Mouse (Mus musculus): ENCODE measurements around the gene Gys1.
"Not testable (repeated sequence)": the region's sequence is repeated elsewhere in the genome, so short reads cannot be mapped to it uniquely, and the experiment has no call there.

Gys1 gene

DNA sequence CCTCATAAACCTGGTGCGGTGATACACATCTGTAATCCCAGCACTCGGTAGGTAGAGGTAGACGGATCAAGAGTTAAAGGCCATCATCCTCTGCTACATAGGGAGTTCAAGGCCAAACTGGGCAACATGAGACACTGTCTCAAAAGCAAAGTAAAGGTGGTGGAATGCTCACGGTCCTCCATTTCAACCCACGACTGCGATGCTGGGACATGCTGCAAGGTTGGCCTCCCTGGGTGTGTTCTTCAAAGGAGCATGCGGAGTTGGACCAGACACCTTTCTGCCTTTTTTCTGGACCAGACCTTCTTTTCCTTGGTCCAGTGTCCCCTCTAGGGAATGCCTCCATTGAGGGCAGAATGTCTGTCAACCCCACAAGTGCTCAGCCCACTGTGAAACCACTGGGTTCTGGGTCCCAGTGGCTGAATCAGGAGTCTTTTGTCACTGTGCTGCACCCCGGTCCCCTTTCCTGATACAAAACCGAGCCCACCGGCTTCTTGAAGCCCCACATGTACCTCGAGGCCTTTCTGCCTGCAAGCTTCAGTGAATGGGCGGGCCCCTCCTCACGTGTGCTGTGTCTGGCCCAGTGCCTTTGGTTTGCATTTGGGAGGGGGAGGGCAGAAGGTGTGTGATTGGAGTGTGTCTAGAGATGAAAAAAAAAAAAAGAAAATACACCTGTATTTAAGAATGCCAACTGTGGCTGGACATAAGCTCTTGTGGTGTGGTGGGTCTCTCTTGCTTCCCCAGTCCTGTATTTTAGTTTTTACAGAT lies 21.5 kb downstream of the Gys1 start:
- no peak for DNase-seq (ENCODE audit: extremely low spot score, low read depth, low spot score)

DNA sequence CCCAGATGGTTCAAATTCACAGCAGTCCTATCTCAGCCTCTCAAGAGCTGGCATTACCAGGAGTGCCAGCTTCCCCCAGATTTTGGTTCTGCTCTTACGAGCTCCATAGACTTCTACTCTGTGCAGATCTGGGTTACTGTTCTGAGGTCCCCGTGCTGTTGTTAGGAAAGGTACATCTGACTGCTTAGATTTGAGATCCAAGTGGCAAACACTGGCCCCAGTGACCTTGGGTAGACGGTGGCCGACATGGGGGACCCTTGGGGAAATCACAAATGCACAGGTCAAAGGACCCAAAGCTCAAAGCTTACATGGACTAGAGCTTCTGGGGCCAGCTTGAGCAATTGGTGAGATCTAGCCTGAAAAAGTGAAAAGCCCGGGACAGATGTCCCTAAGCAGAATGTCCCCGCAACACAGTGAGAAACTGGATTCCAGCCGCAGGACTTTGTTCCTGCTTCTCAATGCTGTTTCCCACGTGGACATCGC lies 22.1 kb downstream of the Gys1 start:
- no peak for DNase-seq (ENCODE audit: extremely low spot score, low read depth, low spot score)

DNA sequence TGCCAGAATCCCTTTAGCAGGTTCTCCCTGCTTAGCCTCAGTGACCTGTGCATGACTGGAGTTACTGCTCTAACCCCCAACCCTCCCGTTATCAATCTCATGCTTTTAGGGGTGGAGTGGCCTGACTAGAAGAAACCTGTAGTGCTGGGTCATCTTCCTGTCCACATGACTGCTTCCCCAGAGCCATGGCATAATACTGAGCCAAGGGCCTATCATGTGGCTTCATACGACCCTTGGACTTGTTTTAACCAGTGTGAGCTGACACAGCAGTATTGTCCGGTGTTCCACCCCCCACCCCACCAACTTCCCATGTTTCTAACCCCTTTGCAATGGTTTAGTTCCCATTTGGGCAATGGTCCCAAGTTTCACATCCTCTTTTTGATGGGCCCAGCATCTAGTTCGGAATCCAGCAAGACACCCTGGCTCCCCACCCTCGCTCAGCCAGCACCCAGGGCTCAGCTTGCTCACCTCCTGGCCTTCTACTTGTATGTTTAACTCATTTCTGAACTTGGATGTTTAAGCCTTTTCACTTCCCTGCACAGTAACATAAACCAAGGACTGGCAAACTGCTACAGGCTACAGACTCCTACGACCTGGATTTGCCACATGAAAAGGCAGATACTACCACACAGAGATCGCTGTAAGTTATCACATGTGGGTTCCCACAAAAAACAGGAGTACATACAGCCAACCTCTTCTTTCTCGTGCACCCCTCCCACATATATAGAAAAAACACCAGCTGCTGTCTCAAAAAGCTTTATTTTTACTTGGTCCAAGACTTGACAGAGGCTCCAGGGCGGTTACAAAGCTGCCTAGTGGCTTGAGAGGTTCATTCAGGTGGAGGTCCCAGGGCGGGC lies 22.8 kb downstream of the Gys1 start:
- DNase-seq (ENCODE audit: extremely low spot score, low read depth, low spot score): no peak

DNA sequence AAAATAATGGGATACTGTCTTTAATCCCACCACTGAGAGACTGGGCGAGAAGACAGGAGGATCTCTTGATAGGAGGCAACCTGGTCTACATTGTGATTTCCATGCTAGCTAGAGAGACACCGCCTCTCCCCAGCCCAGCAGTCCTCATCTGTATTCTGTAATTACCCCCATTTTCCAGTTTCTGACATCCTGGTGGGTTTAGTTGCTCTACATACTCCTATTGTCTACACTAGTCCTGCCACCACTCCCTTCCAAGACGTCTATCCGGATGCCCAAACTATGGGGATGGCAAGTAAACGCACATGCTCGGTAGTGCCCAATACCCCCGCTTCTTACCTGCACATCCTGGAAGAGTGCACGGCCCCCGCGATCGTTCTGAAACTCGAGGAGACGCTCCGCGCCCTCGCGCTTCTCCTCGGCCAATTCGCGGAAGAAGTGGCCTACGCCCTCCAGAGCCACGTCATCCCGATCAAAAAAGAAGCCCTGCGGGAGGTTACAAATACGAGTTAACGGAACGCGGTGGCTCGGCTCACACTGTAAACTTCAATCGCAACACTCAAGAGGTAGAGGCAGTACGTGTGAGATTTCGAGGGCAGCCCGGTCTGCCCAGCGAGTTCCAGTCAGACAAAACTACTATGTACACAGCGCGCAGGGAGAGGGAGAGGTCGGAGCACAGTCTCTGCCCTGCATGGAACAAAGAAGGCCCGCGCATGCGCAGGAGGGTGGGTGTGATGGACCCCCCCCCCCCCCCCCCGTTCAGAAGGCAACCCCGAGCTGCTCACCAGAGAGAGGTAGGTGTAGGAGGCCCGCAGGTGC lies 24.3 kb downstream of the Gys1 start:
- no peak for DNase-seq (ENCODE audit: extremely low spot score, low read depth, low spot score)

DNA sequence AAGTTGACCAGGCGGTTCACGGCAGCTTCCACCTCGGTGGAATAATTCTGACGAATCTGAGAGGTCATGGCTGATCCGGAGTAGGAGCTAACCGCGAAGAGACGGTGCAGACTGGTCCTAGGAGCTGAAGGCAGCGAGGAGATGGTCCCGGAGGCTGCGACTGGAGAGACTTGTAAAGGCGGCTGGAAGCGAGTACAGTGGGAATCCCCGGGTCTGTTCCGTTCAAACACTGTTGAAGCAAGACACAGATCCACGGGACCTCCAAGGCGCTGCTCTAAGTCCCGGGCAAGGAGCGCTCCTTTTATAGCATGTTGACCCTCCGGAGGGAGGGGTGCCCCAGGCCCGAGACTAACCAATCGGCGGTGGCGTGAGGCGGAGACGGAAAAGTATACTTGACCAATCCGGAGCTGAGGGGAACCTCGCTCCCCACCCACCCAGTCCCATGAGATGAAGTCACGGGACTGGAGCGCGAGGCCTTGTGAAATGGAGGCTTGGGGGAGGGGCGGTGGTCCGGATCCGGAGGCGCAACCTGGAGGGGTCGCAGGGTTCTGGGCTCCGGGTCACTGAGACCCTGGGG lies 25.0 kb downstream of the Gys1 start, which contains the start of gene Ftl1:
Gene Ftl1 (minus strand): TSS at position 321 of the 577 bp plus-strand sequence.
- DNase-seq (ENCODE audit: extremely low spot score, low read depth, low spot score): peak; percentile 93

DNA sequence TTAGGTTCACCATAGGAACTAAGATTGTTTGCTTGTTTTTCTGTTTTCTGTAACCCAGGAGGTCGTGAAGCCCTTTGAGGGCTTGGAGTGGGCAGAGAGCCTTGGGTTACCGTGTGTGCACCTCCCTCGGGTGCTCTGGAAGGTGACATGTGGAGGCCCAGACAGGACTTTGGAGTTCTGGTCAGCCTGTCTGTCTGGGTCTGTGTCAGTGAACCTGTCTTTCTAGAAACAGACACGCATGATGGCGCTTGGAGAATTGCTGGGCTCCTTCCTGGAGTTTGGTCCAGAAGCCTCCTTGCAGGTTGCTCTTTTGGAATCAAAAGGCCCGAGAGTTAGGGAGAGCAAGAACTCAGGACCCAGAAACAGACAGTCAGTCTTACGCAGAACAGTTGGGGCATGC lies 25.7 kb downstream of the Gys1 start:
- no peak for DNase-seq (ENCODE audit: extremely low spot score, low read depth, low spot score)

DNA sequence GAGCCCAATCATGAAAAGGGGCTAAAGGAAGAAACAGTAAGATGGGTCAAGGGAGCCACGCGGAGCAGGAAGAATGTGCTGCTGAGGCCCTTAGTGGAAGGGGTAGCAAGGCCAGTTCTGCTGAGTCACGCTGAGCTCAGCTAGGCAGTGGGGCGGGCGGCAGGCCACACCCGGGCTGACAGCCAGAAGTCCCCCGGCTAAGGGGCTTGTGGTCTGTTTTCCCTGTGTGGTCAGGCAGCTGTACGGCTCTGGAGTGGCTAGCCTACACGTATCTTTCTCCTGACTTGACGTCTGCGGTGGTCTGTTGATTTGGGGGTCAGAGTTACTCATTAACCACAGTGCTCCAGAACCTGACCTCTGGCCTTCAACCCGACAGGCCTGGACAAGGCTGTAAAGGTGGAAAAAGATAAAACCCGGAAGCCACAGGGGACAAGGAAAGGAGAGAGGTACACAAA lies 26.2 kb downstream of the Gys1 start:
- no peak for DNase-seq (ENCODE audit: extremely low spot score, low read depth, low spot score)

DNA sequence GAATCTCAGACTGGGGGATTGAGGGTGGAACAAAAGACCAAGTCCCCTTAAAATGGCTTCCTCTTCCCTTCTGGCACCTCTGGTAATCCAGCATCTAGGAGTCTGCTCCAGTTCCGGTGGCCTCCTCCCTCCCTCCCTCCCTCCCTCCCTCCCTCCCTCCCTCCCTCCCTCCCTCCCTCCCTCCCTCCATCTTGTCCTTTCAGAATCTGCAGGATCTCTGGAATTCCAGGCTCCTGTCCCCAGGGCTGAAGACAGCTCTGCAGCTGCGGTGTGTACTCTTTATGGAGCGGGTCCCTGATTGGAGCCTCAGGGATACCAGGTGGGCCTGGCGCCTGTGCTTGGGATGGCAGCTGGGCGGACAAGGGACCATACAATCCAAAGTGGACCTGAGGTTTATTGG lies 26.7 kb downstream of the Gys1 start:
- DNase-seq (ENCODE audit: extremely low spot score, low read depth, low spot score): no peak

DNA sequence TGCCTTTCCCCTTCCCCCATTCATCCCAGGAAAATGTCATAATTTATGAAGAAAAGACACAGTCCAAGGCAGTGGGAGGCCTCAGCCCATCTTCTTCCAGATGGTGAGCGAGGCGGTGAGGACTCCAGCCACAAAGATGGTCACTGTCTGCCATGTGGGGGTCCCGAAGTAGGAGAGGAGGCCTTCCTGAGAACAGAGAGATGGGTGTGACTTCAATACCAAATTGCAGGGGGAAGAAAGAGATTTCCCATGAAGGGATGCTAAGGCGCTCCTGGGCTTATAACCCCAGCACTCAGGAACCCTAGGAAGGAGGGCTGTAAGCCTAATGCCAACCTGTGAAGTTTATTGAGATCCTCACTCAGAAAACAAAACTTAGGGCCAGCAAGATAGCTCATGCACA lies 27.1 kb downstream of the Gys1 start:
- no peak for DNase-seq (ENCODE audit: extremely low spot score, low read depth, low spot score)

DNA sequence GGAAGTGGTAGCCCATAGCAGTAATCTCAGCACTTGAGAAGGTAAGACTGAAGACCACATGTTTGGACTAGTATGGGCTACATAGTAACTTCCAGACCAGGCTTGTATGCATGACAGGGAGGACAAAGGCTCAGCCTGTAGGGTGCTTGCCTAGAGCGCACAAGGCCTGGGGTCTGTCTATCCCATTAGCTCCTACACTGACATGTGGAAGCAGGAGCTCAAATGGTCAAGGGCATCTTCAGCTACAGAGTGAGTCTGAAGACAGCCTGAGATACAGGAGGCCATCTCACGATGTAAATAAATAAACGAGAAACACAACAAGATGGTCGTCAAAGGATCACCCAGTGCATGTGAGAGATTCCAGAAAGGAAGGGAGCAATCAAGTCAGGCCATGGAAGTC lies 27.7 kb downstream of the Gys1 start:
- DNase-seq (ENCODE audit: extremely low spot score, low read depth, low spot score): no peak

DNA sequence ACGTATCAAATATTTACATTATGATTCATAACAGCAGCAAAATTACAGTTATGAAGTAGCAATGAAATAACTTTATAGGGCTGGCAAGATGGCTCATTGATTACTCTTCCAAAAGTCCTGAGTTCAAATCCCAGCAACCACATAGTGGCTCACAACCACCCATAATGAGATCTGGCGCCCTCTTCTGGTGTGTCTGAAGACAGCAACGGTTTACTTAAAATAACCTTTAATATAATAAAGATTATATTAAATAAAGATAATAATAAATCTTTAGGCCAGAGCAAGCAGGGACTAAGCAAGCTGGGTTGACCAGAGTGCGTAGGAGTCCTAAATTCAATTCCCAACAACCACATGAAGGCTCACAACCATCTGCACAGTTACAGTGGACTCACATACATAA lies 28.2 kb downstream of the Gys1 start:
- DNase-seq (ENCODE audit: extremely low spot score, low read depth, low spot score): not testable (repeated sequence)

DNA sequence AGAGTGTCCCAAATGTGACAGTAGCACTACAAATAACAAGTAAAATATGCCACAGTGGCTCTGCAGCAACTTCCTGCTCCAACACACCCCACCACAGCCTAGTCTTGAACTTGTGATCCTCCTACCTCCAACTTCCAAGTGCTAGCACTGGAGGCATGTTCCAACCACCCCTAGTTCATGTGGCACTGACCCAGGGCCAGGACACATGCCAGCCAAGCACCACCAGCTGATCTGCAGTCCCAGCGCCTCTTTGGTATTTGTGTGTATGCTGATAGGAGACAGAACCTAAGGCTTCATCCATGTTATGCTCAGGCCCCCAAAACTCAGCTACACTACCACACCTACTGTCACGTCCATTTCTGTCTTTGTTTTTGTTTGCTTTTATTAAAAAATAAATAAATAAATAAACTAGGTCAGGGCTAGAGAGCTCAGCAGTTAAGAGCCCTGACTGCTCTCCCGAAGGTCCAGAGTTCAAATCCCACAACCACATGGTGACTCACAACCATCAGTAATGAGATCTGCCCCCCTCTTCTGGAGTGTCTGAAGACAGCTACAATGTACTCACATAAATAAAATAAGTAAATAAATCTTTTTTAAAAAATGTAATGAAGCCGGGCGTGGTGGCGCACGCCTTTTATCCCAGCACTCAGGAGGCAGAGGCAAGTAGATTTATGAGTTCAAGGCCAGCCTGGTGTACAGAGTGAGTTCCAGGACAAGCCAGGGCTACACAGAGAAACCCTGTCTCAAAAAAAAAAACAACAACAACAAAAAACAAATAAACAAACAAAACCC lies 29.5 kb downstream of the Gys1 start:
- DNase-seq (ENCODE audit: extremely low spot score, low read depth, low spot score): no peak

DNA sequence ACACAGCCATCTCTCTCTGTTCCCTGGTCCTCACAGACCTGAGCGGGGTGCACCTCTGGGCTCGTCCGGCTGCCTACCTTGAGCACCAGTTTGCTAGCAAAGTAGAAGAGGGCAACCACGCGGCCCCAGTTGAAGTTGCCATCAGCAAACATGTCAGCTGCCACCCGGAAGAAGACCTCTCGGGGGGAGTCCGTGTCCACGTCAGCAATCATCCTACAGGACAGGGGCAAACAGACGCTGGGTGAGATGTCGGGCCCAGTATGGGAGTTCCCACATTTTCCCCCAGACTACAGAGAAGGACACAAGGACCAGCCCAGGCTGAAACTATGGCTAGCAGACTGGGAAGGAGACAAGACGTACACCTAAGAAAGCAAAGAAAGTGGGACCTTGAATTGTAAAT lies 30.5 kb downstream of the Gys1 start:
- no peak for DNase-seq (ENCODE audit: extremely low spot score, low read depth, low spot score)

DNA sequence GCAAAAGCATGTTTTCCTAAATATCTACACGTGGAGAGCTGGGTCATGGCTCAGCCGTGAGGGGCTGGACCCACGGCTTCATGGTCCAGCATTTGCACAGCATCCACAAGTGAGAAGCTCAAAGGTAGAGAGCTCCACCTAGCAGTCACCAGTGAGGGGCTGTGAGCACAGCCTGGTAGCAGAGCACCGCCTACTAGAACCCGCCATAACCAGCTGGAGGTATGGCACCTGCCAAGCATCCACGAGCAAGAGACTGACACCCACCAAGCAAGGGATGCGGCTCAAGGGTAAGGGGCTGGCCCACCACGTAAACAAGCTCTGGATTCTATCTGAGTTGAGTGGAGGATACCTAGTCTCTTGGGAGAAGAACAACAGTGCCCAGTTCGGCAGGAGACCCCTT lies 30.9 kb downstream of the Gys1 start:
- DNase-seq (ENCODE audit: extremely low spot score, low read depth, low spot score): no peak

DNA sequence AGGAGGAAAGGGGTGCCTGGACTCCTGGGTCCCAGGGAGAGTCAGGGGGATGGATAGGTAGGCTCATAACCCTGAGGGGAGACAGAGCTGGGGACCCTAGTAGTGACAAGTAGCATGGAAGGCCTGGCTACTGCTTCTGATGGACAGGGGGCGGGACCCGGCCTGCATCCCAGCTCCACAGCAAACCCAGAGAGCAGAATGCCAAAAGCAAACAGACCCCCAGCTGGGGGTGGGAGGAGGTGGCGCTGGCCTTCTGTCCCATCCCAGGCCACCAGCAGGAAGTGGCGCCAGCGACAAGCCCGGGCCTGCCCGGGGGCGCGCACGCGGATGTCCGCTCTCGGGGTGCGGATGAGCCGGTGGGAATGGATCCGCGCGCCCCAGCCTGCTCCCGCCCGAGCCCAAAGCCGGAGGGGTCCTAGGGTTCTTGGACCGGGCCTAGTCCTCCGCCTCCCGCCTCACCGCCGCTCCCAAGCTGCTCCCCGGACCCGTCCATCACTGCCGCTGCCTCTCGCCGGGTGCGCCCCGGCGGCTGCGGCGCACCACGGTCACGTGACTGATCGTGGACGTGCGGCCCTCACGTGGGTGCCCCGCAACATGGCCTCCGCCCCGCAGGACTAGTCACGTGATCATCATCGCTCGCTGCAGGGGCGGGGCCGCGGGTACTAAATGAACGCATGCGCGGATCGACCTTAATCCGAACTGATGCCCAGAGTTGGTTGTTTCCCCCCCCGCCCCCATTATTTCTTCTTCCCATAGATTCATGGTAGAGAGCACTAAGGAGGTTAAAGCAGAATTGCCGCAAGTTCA lies 31.8 kb downstream of the Gys1 start, which contains the start of gene Bax:
Gene Bax (minus strand): TSS at position 616 of the 807 bp plus-strand sequence.
- peak; percentile 79 for DNase-seq (ENCODE audit: extremely low spot score, low read depth, low spot score)

DNA sequence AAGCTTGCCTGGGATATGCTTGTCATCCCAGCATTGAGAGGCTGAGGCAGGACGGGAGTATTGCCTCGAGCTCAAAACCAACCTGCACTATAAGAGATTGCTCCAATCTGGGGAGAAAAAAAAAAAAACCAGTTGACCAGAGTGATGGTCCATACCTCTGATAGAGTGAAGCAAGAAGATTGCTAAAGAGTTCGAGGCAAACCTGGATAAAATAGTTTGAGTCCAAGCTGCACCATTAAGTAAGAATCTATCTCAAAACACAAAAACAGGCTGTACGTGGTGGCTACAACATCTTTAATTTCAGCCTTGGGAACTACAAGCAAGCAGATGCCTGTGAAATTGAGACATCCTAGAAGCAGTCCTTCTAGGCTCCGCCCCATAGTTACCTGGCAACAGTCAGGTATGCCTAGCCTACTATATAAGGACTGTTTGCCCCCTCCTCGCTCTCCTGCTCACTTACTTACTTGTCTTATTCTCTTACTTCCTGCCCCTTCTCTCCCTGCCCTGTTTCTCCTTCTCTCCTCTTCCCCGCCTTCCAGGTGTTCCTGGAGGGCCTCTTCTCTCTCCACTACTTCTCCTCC lies 32.5 kb downstream of the Gys1 start:
- DNase-seq (ENCODE audit: extremely low spot score, low read depth, low spot score): no peak

DNA sequence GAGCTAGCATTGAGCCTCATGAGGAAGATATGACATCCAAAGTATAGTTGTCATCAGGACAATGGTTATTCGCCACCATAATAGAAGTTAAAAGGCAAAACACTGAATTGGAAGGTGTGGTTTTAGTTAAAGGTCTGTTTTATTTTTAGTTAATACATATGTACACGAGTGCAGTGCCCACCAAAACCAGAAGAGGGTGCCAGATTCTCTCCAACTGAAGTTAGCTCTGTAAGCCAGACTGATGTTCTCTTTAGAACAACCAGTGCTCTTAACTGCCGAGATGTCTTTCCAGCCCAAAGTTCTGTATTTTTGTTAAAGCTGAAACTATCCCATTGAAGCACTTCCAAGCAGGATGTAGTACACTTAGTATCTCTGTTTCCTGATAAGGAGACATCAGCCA lies 36.2 kb downstream of the Gys1 start:
- DNase-seq (ENCODE audit: extremely low spot score, low read depth, low spot score): no peak

DNA sequence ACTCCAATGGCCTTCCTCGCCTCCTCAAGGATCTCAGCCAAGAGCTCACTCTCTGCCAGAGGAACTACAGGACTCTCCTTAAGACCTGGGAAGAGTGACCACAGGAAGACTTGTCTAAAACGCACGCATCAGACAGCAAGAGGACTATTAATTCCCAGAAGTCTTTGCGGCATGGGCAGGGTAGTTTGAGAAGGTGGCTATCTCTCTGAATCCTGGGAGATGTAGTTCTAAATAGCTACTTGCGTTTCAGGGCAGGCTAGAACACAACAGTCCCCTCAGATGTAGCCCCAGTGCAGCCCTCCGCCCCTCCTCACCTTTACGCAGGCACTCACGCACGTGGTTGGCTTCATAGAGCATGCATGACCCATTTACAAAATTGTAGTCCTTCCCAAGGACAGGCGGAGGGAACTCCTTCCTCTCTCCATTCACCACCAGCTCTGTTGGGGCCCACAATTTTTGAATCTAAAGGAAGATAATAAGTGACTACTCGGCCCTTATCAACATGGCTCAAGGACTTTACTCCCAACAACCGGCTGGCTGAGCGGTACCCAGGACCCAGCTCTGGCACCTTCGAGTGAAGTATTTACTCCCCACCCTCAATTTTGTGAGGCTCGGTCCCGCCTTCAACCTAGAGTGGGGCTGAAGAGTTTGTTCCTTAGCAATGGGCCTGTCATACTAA lies 40.8 kb downstream of the Gys1 start:
- no peak for DNase-seq (ENCODE audit: extremely low spot score, low read depth, low spot score)
